Mouse (Mus musculus): ENCODE data around the gene Thap3.

DNA sequence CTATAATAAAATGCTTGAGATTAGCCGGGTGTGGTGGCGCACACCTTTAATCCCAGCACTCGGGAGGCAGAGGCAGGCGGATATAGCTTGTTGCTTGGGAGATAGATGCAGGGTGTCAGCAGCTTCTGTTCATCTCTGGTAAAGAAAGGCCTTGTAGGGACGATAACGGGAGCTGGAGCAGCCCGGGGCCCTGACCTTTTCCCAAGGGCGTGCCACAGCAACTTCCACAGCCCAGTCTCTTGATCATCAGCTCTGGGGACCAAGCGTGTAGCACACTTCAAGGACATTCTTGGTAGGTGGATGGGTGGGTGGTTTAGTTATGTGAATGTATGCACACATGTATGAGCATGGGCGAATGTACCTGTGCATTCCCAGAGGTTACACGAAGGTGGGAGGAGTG lies 42.6 kb downstream of the Thap3 start:
- TF ChIP-seq CTCF (IDR thresholded peaks at IDR 0.05; ENCODE audit: control insufficient read depth, insufficient read depth, insufficient replicate concordance, low read depth, low read length) = no peak
- TF ChIP-seq POLR2A (IDR thresholded peaks at IDR 0.05; ENCODE audit: control insufficient read depth, low read depth, low read length) = no peak

Measured in testis, adult 2 months (tissue).